Mouse (Mus musculus) heart, postnatal 36 days (tissue): ENCODE results near the gene Fam19a2. TPM values are rescaled to one million over a fixed set of nuclear protein-coding genes. Genes with fewer than 3 reads are reported as not detected.

Experiments
- DNase-seq, 2 experiments: peaks; one replicate each; pipeline ENCODE4 v3.0.0; 2021 to 2022
- intact Hi-C: fragments of 180-260 bp; cut with DNase I; formaldehyde crosslinking; loops from one replicate; pipeline ENCODE4 v1.15.1; 2025
- total RNA-seq, 2 experiments: library from RNA; stranded (reverse); gene quantifications; 2 replicates each; pipeline ENCODE4 v1.2.3; 2021

The Fam19a2 gene
- total RNA-seq, 2 experiments from 2014 or later: 0.08 TPM; not detected in 1

- intact Hi-C loops: no loop called here
- no peak for DNase-seq
Measured at GRCm38 (mm10) chr10:123383277-123383676, 119.5 kb downstream of the Fam19a2 start.

DNA sequence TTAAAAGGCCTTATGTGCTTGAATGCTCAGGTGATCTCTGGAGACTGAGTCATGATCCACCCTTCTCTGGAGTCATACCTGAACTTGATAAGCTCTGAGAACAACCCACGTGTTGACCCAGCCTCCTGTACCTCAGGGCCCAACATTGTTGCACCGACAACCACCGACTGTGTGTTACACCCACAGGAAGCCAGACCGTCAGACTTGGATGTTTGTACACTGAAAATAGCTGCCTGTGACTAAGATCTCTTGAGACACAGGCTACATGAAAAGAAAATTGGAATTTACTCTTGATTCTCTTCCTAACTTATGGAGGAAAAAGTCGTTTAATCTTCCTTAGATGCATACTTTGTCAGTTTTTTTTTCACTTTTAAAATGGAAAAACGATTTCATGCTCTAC lies 121.8 kb downstream of the Fam19a2 start:
- DNase-seq: no peak
- intact Hi-C loops: no loop called here

GRCm38 (mm10) chr10:123395429-123395828 lies 131.6 kb downstream of the Fam19a2 start:
- intact Hi-C loops: no loop called here

GRCm38 (mm10) chr10:123398136-123398535 lies 134.3 kb downstream of the Fam19a2 start:
- intact Hi-C loops: no loop called here

More at GRCm38 (mm10) chr10:123395429-123395828, 131.6 kb downstream of the Fam19a2 start:
- DNase-seq: no peak

GRCm38 (mm10) chr10:123401188-123401587 lies 137.4 kb downstream of the Fam19a2 start:
- DNase-seq: no peak
- intact Hi-C loops: no loop called here

More at GRCm38 (mm10) chr10:123398136-123398535, 134.3 kb downstream of the Fam19a2 start:
- DNase-seq: no peak

DNA sequence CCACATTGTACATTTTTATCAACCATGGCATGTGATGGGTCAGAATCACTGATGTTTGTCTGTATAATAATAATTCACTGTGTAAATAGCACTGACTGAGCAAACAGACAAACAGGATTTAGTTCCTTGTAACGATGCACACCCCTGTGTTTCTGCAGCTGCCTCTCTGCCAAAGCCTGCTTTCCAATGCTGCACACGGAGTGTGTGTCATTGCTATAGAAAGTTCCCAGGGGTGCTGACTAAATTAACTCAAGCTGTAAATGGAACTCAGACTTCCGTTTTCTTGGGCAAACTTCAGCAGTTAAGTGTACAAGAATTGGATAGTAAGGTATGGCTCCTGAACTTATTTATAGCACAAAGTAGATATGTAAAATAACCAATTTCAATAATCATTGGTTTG lies 138.7 kb downstream of the Fam19a2 start:
- DNase-seq: no peak
- intact Hi-C loops: no loop called here

DNA sequence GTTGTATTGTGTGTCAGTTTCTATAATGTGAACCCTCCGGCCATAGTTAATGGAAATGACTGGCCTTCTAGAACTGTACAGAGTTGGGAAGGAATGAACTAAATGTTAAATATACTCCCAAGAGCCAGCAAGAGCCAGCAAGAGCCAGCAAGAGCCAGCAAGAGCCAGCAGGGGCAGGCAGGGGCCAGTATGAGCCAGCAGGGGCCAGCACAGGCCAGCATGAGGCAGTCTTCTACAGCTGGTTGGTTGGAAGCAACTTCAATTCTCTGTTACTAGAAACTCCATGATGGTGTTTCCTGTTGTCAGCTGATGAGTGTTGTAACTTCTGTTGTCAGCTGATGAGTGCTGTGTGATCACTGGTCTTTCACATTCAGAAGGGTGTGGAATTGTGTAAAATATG lies 151.2 kb downstream of the Fam19a2 start:
- intact Hi-C loops: no loop called here
- DNase-seq: no peak

GRCm38 (mm10) chr10:123416024-123416423 lies 152.2 kb downstream of the Fam19a2 start:
- no peak for DNase-seq
- intact Hi-C loops: no loop called here

GRCm38 (mm10) chr10:123418616-123419173 lies 154.9 kb downstream of the Fam19a2 start:
- no peak for DNase-seq
- intact Hi-C loops: no loop called here

DNA sequence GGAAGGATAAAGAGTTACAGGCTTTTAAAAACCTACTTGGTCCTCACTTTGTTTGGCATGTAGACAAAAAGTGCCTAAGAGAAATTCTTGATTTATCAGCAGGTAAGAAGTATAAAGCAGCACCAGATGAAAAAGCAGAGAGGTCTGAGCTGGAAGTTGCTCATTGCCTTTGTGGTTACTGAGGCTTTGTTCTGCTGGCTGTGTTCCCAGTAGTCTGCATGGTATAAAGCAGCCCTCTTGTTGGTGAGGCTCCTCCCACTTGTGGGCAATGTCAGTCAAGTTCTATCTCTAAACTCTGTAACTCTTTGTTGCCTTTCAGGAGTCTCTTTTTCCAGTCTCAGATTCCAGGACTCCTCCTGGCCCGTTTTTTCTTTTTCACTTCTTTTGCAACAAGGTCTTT lies 156.5 kb downstream of the Fam19a2 start:
- DNase-seq: no peak
- intact Hi-C loops: no loop called here

DNA sequence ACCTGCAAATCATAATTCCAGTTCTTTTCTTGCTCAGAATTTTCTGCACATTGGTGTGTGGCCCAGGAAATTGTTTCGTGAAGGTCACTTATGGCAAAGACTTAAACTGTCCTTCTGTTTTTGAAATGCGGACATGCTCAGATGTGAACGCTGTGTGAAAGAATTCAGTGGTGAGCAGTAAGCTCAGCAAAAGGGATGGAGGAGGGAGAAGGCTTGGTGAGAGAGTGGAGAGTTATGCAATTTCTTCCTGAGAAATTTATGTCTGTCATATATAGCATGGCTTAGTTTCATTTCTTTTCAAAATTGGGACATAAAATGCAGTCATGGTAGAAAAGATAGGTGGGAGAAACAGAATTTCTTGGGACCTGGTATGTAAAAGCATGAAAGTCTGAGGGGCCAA lies 160.7 kb downstream of the Fam19a2 start:
- no peak for DNase-seq
- intact Hi-C loops: no loop called here

- intact Hi-C loops: no loop called here
- DNase-seq: no peak
Measured at GRCm38 (mm10) chr10:123426527-123427363, 162.9 kb downstream of the Fam19a2 start.

DNA sequence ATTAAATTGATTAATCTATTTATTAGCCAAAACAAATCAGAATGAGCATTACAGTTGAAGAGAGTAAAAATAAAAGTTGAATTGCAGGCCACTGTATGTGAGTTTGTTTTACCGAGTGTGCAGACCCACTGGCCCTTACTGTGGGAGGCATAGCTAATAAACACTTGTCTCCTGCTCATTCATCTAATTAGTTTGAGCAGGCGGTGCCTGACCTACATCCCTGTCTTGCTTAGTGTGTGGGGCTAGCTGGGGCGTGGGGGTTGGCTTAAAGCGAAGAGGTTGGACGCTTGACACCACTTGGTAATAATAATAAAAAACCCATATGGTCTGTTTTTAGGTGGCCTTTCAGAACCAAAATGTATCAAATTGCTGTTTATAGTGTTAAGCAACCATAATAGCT lies 167.8 kb downstream of the Fam19a2 start:
- intact Hi-C loops: no loop called here
- DNase-seq: no peak

- intact Hi-C loops: no loop called here
- DNase-seq: no peak
Measured at GRCm38 (mm10) chr10:123437576-123437975, 173.8 kb downstream of the Fam19a2 start.

DNA sequence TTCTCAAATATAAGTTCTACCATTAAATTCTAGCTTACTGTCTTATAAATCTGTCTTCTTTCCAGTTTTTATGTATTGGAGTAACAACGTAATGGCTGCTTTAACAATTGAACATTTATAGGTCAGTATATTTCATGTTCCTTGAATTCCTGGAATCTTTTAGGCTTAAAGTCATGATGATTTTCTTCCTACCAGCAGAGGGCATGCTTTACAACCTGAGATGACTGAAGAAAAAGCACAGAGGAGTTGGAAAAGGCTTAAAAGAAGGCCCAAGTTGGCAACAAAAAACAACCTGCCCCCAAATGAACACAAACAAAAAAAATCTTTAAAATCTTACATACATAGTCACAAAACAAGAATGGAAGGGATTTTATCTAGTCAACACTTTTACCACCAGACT lies 193.0 kb downstream of the Fam19a2 start:
- DNase-seq: no peak
- intact Hi-C loops: loop anchor here (2.0 kb wide), 1 partner anchor 90 kb away; no protein-coding TSS in a partner anchor

DNA sequence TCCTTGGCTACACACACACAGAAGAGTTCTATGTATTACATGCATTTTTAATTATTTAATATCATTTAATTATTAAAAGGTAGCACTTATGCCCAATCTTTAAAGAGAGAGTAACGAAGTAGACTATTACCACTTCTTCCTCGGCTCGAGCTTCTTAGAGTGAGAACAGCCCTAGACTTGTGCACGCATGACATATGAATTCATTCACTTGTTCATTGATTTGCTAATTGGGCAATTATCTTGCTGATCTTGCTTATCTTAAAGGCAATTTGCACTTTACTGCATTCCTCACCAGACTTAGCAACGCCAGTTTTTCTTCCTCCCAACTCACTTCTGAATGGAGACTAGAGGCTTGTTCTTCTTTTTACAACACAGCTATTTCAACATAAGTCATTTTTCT lies 196.7 kb downstream of the Fam19a2 start:
- no peak for DNase-seq
- intact Hi-C loops: no loop called here

- DNase-seq: no peak
- intact Hi-C loops: no loop called here
Measured at GRCm38 (mm10) chr10:123462305-123462704, 198.5 kb downstream of the Fam19a2 start.

DNA sequence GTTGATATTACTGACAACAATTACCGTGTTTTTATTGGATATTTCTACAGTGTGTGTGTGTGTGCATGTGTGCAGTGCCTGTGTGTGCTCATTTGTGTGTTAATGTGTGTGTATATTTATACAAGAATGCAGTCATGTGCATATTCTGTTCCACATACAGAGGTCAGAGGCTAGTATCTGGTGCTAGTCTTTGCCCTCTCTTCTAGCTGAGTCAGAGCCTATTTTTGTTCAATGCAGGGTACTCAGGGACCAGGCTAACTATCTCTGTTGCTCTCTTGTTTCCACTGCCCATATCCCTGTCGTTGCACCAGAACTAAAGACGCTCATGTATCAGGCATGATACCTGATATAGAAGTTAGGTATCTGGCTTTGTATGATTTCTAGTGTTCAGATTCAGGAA lies 251.0 kb downstream of the Fam19a2 start:
- no peak for DNase-seq
- intact Hi-C loops: loop anchor here (5.0 kb wide), 1 partner anchor 73 kb away; no protein-coding TSS in a partner anchor

GRCm38 (mm10) chr10:123520613-123521012 lies 256.8 kb downstream of the Fam19a2 start:
- DNase-seq: no peak
- intact Hi-C loops: loop anchor here (5.0 kb wide), 1 partner anchor 72 kb away; no protein-coding TSS in a partner anchor

DNA sequence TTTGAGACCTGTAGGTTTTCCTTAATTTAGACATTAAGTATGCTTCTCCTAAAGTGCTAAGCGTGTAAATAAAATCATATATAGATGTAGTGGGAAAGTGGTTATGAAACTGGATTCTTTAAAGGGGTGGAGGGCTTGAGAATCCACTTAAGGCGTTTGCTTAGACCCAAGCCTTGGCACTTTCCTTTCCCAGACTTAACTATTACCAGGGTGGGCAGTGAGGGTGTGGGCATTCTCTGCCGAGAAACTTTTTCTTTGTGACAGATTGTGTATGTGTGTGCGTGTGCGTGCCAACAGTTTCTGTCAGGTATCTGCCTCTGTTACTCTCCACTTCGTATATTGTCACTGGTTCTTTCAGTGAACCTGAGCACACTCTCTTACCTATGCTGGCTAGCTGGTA lies 257.4 kb downstream of the Fam19a2 start:
- no peak for DNase-seq
- intact Hi-C loops: loop anchor here (5.0 kb wide), 1 partner anchor 71 kb away; no protein-coding TSS in a partner anchor

GRCm38 (mm10) chr10:123525424-123525823 lies 261.6 kb downstream of the Fam19a2 start:
- DNase-seq: no peak
- intact Hi-C loops: no loop called here

DNA sequence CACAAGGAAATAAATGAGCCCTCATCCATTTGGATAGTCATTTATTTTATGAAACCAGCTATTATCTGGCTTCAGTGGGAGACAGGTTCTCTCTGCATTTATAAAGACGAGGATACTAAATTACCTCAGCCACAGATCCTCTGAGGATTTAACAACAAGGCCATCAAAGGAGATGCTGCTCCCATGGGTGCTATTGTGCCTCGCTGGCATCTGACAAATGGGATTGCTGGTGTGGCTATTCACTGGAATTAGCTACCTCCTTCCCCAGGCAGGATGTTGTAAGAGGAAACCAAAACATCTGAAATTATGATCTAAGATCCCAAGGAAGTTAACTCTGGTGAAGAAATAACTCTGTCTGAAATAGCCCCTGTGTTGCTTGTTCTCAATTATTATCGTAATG lies 262.3 kb downstream of the Fam19a2 start:
- DNase-seq: no peak
- intact Hi-C loops: no loop called here
